Mouse (Mus musculus) cerebellum, adult 2 months (tissue): ENCODE results near the gene Sdc1.

Experiments used
- CTCF ChIP-seq: fragments of 200-500 bp; IDR thresholded peaks from 2 replicates; pipeline ENCODE4 v1.5.1; 2011; ENCODE audit warnings: low read depth, mild to moderate bottlenecking, control low read depth, low read length, moderate library complexity, borderline replicate concordance; ENCODE audit not compliant: insufficient read depth
- POLR2A ChIP-seq: fragments of 200-500 bp; IDR thresholded peaks from 2 replicates; pipeline ENCODE4 v1.6.1; 2011; ENCODE audit warnings: low read length, control low read depth, borderline replicate concordance; ENCODE audit not compliant: insufficient read depth

GRCm38 (mm10) chr12:8761058-8761457 lies 10.1 kb upstream of the Sdc1 start:
- no peak for TF ChIP-seq CTCF
- no peak for TF ChIP-seq POLR2A
